Mouse (Mus musculus) CH12.LX (cell line): ENCODE data around the gene Terf2.

Experiments
- CHD2 ChIP-seq: IDR thresholded peaks from 2 replicates; pipeline ENCODE4 v1.6.1; 2011; ENCODE audit warnings: low read length, improper control_type of control experiment
- CTCF ChIP-seq, 2 experiments: IDR thresholded peaks in 1 of 2; conservative IDR thresholded peaks in 1 of 2; 2 replicates each; pipeline ENCODE4 v1.5.1; 2011 to 2012; ENCODE audit warnings: low read depth in 2 of 2, low read length in 2 of 2, improper control_type of control experiment in 1 of 2, inconsistent platforms in 1 of 2, mild to moderate bottlenecking in 1 of 2, moderate library complexity in 1 of 2
- HCFC1 ChIP-seq: IDR thresholded peaks from 2 replicates; pipeline ENCODE4 v1.6.1; 2012; ENCODE audit warnings: low read depth, mild to moderate bottlenecking, inconsistent platforms, low read length, improper control_type of control experiment
- POLR2A ChIP-seq: IDR thresholded peaks from 2 replicates; pipeline ENCODE4 v1.6.1; 2011; ENCODE audit warnings: low read depth, mild to moderate bottlenecking, improper control_type of control experiment, low read length
- USF1 ChIP-seq: IDR thresholded peaks from 2 replicates; pipeline ENCODE4 v1.6.1; 2014; ENCODE audit warnings: low read depth, mild to moderate bottlenecking, inconsistent platforms, low read length, improper control_type of control experiment
- ZNF384 ChIP-seq: IDR thresholded peaks from 2 replicates; pipeline ENCODE4 v1.6.1; 2012; ENCODE audit warnings: low read depth, low read length, improper control_type of control experiment, inconsistent platforms

DNA sequence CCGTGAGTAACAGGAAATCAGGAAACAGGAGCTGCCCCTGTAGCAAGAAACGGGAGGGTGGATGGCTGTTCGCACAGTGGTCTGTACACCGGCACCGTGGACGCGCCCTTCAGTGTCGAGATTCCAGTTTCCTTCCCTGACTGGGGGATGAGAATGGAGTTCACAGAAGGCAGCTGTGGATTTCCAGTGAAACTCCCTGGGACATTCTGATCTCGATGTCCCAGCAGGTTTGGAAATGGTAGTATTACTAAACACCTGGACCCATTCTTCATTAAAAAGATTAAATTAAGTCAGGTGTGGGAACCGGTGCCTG lies 18.6 kb upstream of the Terf2 start:
- TF ChIP-seq CTCF (conservative IDR thresholded peaks at IDR 0.05 in 1 of 2, IDR thresholded peaks at IDR 0.05 in 1 of 2; ENCODE audit: low read depth in 2 of 2, low read length in 2 of 2) = no peak
- no peak for TF ChIP-seq ZNF384
- no peak for TF ChIP-seq USF1
- TF ChIP-seq POLR2A = no peak
- no peak for TF ChIP-seq CHD2
- TF ChIP-seq HCFC1 = no peak
